Comparison of ENCODE assay signal across 8 mouse cellular contexts in the genomic region with DNA sequence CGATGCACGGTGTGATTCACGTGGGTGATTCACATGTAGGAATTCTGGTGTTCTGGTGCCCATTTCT. TPM values are rescaled to one million over a fixed set of nuclear protein-coding genes. Genes with fewer than 3 reads are reported as not detected.
A peak's percentile ranks its signal among the peaks of the same experiment; 100 is the strongest.
DNase-seq lines count a peak whose midpoint lies in the region; ATAC-seq and TF ChIP-seq lines count a peak whose summit lies in the region.

Aloxe3 (plus strand) TSS at position 45 of the 67 bp plus-strand sequence.

- no peak for ATAC-seq in embryonic facial prominence, embryonic 14.5 days (ENCODE audit: low read depth)
- no peak for ATAC-seq in intestine, embryonic 15.5 days
- ATAC-seq in neural tube, embryonic 12.5 days (ENCODE audit: low FRiP score, low read depth), result no peak

- no peaks in the 10 kb centered on the region for H3K9me3 ChIP-seq in embryonic facial prominence, embryonic 14.5 days (ENCODE audit: control insufficient read depth, low read length)
- no peaks in the 10 kb centered on the region for H3K9me3 ChIP-seq in intestine, embryonic 15.5 days
- no peaks in the 10 kb centered on the region for H3K9me3 ChIP-seq in neural tube, embryonic 12.5 days

- H3K36me3 ChIP-seq in embryonic facial prominence, embryonic 14.5 days (ENCODE audit: control insufficient read depth, insufficient read depth, low read length), result no peaks in the 10 kb centered on the region
- no peaks in the 10 kb centered on the region for H3K36me3 ChIP-seq in intestine, embryonic 15.5 days
- no peaks in the 10 kb centered on the region for H3K36me3 ChIP-seq in neural tube, embryonic 12.5 days

- H3K27me3 ChIP-seq in embryonic facial prominence, embryonic 14.5 days (replicated peaks; ENCODE audit: control insufficient read depth, insufficient read depth, low read length), result no peaks in the 10 kb centered on the region
- H3K27me3 ChIP-seq in intestine, embryonic 15.5 days (replicated peaks), result no peaks in the 10 kb centered on the region
- H3K27me3 ChIP-seq in neural tube, embryonic 12.5 days (replicated peaks), result peaks cover 7% of the 10 kb centered on the region; the same call in 1 of the 2 replicates

- H3K4me1 ChIP-seq in lung, adult 2 months (ENCODE audit: control insufficient read depth, insufficient read depth, low read length), result peaks cover 9% of the 10 kb centered on the region; the same call in 1 of the 2 replicates
- peaks cover 10% of the 10 kb centered on the region; the same call in 1 of the 2 replicates for H3K4me1 ChIP-seq in embryonic facial prominence, embryonic 14.5 days (ENCODE audit: control insufficient read depth, insufficient read depth, low read length)
- H3K4me1 ChIP-seq in intestine, embryonic 15.5 days (replicated peaks), result peaks cover 17% of the 10 kb centered on the region
- H3K4me1 ChIP-seq in neural tube, embryonic 12.5 days, result peaks cover 19% of the 10 kb centered on the region

- no peak for TF ChIP-seq CTCF in lung, adult 2 months (IDR thresholded peaks at IDR 0.05; ENCODE audit: insufficient read depth, low read length)

- DNase-seq in lung, adult 2 months, result no peak
- DNase-seq in lung, postnatal 4 days, result no peak
- no peak for DNase-seq in embryonic facial prominence, embryonic 14.5 days (ENCODE audit: low spot score)
- no peak for DNase-seq in cerebellum, postnatal 36 days
- no peak for DNase-seq in thymus, postnatal 10 days (ENCODE audit: low spot score in 2 of 2)
- no peak for DNase-seq in kidney, postnatal 14 days

- 1% methylated on average over 3 of the region's 3 CpGs for WGBS in lung, adult 2 months
- WGBS in embryonic facial prominence, embryonic 14.5 days, result 5% methylated on average over 3 of the region's 3 CpGs
- WGBS in intestine, embryonic 15.5 days, result 1% methylated on average over 3 of the region's 3 CpGs
- 3% methylated on average over 3 of the region's 3 CpGs for WGBS in neural tube, embryonic 12.5 days

- H3K27ac ChIP-seq in embryonic facial prominence, embryonic 14.5 days (replicated peaks; ENCODE audit: low read depth, low read length), result peak within 1 kb of the TSS; percentile 76
- H3K27ac ChIP-seq in intestine, embryonic 15.5 days, result peak within 1 kb of the TSS; percentile 70
- H3K27ac ChIP-seq in neural tube, embryonic 12.5 days, result no peak within 1 kb of the TSS

- H3K9ac ChIP-seq in embryonic facial prominence, embryonic 14.5 days (ENCODE audit: low read depth, low read length), result peak within 1 kb of the TSS; percentile 63
- peak within 1 kb of the TSS; percentile 50 for H3K9ac ChIP-seq in intestine, embryonic 15.5 days
- H3K9ac ChIP-seq in neural tube, embryonic 12.5 days, result peak within 1 kb of the TSS; percentile 49

- peak within 1 kb of the TSS; percentile 85 for H3K4me3 ChIP-seq in lung, adult 2 months (replicated peaks; ENCODE audit: extremely low read depth, low read depth, low read length)
- peak within 1 kb of the TSS; percentile 63 for H3K4me3 ChIP-seq in embryonic facial prominence, embryonic 14.5 days (ENCODE audit: low read depth, low read length)
- H3K4me3 ChIP-seq in intestine, embryonic 15.5 days (replicated peaks), result peak within 1 kb of the TSS; percentile 57
- H3K4me3 ChIP-seq in neural tube, embryonic 12.5 days, result peak within 1 kb of the TSS; percentile 57

- TF ChIP-seq POLR2A in lung, adult 2 months (IDR thresholded peaks at IDR 0.05; ENCODE audit: borderline replicate concordance, extremely low read depth, low read depth, low read length), result no peak

- peak within 1 kb of the TSS; percentile 91 for H3K4me2 ChIP-seq in embryonic facial prominence, embryonic 14.5 days (ENCODE audit: low read depth, low read length)
- peak within 1 kb of the TSS; percentile 87 for H3K4me2 ChIP-seq in intestine, embryonic 15.5 days (replicated peaks)
- H3K4me2 ChIP-seq in neural tube, embryonic 12.5 days (replicated peaks), result peak within 1 kb of the TSS; percentile 88

RNA-seq across cellular contexts. Expression of gene Aloxe3, which starts in this region (rescaled TPM):
- polyA plus RNA-seq in lung, adult 2 months (2012; rRNA removed), result 2.6 and 23.9 TPM in 2 replicates
- polyA plus RNA-seq in embryonic facial prominence, embryonic 14.5 days (2014; fragmentation: Nextera tagmentation; extraction: Ambion mirVana), result 0.39 and 1.9 TPM in 2 replicates
- 0.19 and 0.29 TPM in 2 replicates for polyA plus RNA-seq in intestine, embryonic 15.5 days (2015; fragmentation: Nextera tagmentation; extraction: Ambion mirVana)
- polyA plus RNA-seq in neural tube, embryonic 12.5 days (2016; fragmentation: Nextera tagmentation; extraction: Ambion mirVana), result 0.65 TPM in 1 of 2 replicates, not detected in the other
